Mouse (Mus musculus) 3T3-L1 (cell line): ENCODE results near the gene Cblc.
"Not testable (repeated sequence)": the region's sequence is repeated elsewhere in the genome, so short reads cannot be mapped to it uniquely, and the experiment has no call there.

Experiments used
- DNase-seq: peaks from one replicate; pipeline ENCODE4 v3.0.0-alpha.2; 2015; ENCODE audit warnings: low read depth, low spot score

The Cblc gene

GRCm38 (mm10) chr7:19818875-19819274 lies 22.3 kb upstream of the Cblc start:
- DNase-seq: no peak

GRCm38 (mm10) chr7:19818440-19818839 lies 21.8 kb upstream of the Cblc start:
- DNase-seq: peak; percentile 87

- peak; percentile 86 for DNase-seq
Measured at GRCm38 (mm10) chr7:19817382-19818105, 20.9 kb upstream of the Cblc start.

- DNase-seq: peak; percentile 85
Measured at GRCm38 (mm10) chr7:19816224-19816771, 19.7 kb upstream of the Cblc start.

- no peak for DNase-seq
Measured at GRCm38 (mm10) chr7:19815296-19816223, 19.0 kb upstream of the Cblc start.

GRCm38 (mm10) chr7:19813579-19814122 lies 17.0 kb upstream of the Cblc start:
- no peak for DNase-seq

GRCm38 (mm10) chr7:19813161-19813560 lies 16.6 kb upstream of the Cblc start:
- no peak for DNase-seq

- no peak for DNase-seq
Measured at GRCm38 (mm10) chr7:19811114-19811513, 14.5 kb upstream of the Cblc start.

GRCm38 (mm10) chr7:19809369-19809768 lies 12.8 kb upstream of the Cblc start:
- DNase-seq: no peak

- no peak for DNase-seq
Measured at GRCm38 (mm10) chr7:19806356-19806969, 9.9 kb upstream of the Cblc start.

- peak; percentile 71 for DNase-seq
Measured at GRCm38 (mm10) chr7:19802995-19803394, 6.4 kb upstream of the Cblc start.

GRCm38 (mm10) chr7:19800764-19801163 lies 4.2 kb upstream of the Cblc start:
- DNase-seq: peak; percentile 85

GRCm38 (mm10) chr7:19796254-19796653 lies 355 bp downstream of the Cblc start:
- no peak for DNase-seq

- DNase-seq: no peak
Measured at GRCm38 (mm10) chr7:19795236-19795635, 1.4 kb downstream of the Cblc start.

GRCm38 (mm10) chr7:19792701-19793630 lies 3.6 kb downstream of the Cblc start:
- DNase-seq: no peak

- DNase-seq: not testable (repeated sequence)
Measured at GRCm38 (mm10) chr7:19791504-19791903, 5.1 kb downstream of the Cblc start.

- DNase-seq: peak; percentile 74
Measured at GRCm38 (mm10) chr7:19789904-19790347, 6.7 kb downstream of the Cblc start.

GRCm38 (mm10) chr7:19785874-19786458 lies 10.6 kb downstream of the Cblc start:
- DNase-seq: no peak

GRCm38 (mm10) chr7:19784764-19785535 lies 11.7 kb downstream of the Cblc start:
- no peak for DNase-seq
